Mouse (Mus musculus) v-Abl transformed pro-B cells (cell line): ENCODE measurements around the gene Chd4.

Experiments
- in situ Hi-C, 2 experiments: fragments of 400-800 bp; cut with MboI; formaldehyde crosslinking; loops; one replicate each; pipeline ENCODE4 v1.15.1; 2025; ENCODE audit not compliant: unreplicated experiment in 2 of 2

The Chd4 gene

GRCm38 (mm10) chr6:125170194-125170593 lies 74.4 kb downstream of the Chd4 start:
- in situ Hi-C loops, result loop anchor here (25.0 kb wide), 1 partner anchor 1392 kb away; no protein-coding TSS in a partner anchor

DNA sequence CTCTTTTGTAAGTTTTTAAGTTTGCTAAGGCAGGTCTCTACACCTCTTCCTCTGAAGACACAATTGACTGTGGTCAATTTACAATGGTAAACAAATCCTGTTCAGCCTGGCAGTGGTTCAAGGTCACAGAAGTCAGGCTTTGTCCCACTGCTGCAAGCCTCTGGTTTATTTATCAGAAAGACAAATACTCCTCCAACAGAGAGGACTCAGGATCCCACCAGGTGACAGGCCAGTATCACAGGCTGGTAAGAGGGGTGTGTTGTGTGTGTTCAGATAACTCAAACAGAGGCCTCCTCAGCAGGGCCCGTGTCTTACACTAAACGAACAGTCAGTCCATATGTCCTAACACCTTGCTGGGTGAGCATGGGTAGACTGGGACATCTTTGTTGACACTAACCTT lies 76.7 kb downstream of the Chd4 start:
- in situ Hi-C loops, result loop anchor here (25.0 kb wide), 1 partner anchor 1390 kb away; no protein-coding TSS in a partner anchor

- in situ Hi-C loops, result loop anchor here (25.0 kb wide), 1 partner anchor 1389 kb away; no protein-coding TSS in a partner anchor
Measured at GRCm38 (mm10) chr6:125173256-125173655, 77.5 kb downstream of the Chd4 start.

DNA sequence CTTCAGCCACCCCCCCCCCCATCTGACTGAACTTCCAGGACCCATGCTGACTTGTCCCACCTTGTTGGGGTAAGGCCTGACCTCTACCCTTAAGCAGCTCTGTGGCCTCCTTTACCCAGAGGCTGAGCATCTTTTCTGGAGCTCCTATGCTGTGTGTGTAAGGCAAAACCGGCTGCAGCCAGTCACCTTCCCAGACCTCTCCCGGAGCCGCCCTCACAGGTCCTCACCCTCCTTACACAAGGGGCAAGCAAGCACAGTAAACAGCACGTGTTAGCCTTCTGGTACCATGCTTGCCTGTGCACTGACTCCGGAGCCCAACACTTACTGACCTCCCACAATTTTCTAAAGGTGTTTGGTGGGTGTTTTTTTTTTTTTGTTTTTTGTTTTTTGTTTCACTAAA lies 79.7 kb downstream of the Chd4 start:
- in situ Hi-C loops, result no loop called here

- in situ Hi-C loops, result no loop called here
Measured at GRCm38 (mm10) chr6:125179601-125180000, 83.8 kb downstream of the Chd4 start.
